Mouse (Mus musculus) intestine, embryonic 16.5 days (tissue): Measurements from ENCODE around the gene Pask. TPM values are rescaled to one million over a fixed set of nuclear protein-coding genes. Genes with fewer than 3 reads are reported as not detected.

Experiments used
- ATAC-seq: fragments of 200-750 bp; cut with Nextera tagmentation; 2 replicates; pipeline ENCODE4 v1.8.0; 2017; ENCODE audit warnings: moderate TSS enrichment, moderate library complexity
- H3K27ac ChIP-seq: fragments of 300-500 bp; sonication (generic); 2 replicates; pipeline ENCODE4 v1.5.1; 2014; ENCODE audit warnings: mild to moderate bottlenecking, low read length
- H3K27me3 ChIP-seq: fragments of 300-500 bp; sonication (generic); replicated peaks from 2 replicates; pipeline ENCODE4 v1.6.1; 2014; ENCODE audit warnings: low read length, control low read depth, mixed read lengths; ENCODE audit not compliant: control insufficient read depth, insufficient read depth
- H3K36me3 ChIP-seq: fragments of 300-500 bp; sonication (generic); 2 replicates; pipeline ENCODE4 v1.6.1; 2014; ENCODE audit warnings: low read length, control low read depth; ENCODE audit not compliant: control insufficient read depth, insufficient read depth
- H3K4me1 ChIP-seq: fragments of 300-500 bp; sonication (generic); 2 replicates; pipeline ENCODE4 v1.6.1; 2014; ENCODE audit warnings: low read length, control low read depth, mixed read lengths; ENCODE audit not compliant: control insufficient read depth, insufficient read depth
- H3K4me2 ChIP-seq: fragments of 300-500 bp; sonication (generic); 2 replicates; pipeline ENCODE4 v1.6.1; 2014; ENCODE audit warnings: low read depth, low read length, control low read depth
- H3K4me3 ChIP-seq: fragments of 300-500 bp; sonication (generic); 2 replicates; pipeline ENCODE4 v1.5.1; 2014; ENCODE audit warnings: mild to moderate bottlenecking, low read length
- H3K9ac ChIP-seq: fragments of 300-500 bp; sonication (generic); 2 replicates; pipeline ENCODE4 v1.6.1; 2014; ENCODE audit warnings: low read depth, low read length
- H3K9me3 ChIP-seq: fragments of 300-500 bp; sonication (generic); 2 replicates; pipeline ENCODE4 v1.6.1; 2016; ENCODE audit warnings: low read length, control low read depth; ENCODE audit not compliant: control insufficient read depth
- WGBS: fragments of 180-500 bp; shearing (Covaris S2); extraction: QIAGEN DNeasy Blood & Tissue Kit; methylation state at CpG from one replicate; pipeline ENCODE4 v1.1.7; 2014; 5-methylcytosine and 5-hydroxymethylcytosine counted together
- microRNA-seq: library from miRNA; unstranded; fragments of <30 nt; microRNA quantifications from one replicate; pipeline ENCODE4, GENCODE M21; 2016
- polyA plus RNA-seq: library from polyadenylated mRNA; unstranded; fragments of >200 nt; fragmentation: Nextera tagmentation; extraction: Ambion mirVana; gene quantifications from 2 replicates; pipeline ENCODE4 v1.2.1, GENCODE M21; 2015

Pask gene
- polyA plus RNA-seq, 1 experiment from 2014 or later = 7.8 TPM

- H3K9me3 ChIP-seq = no peaks in the 10 kb centered on the region
- H3K36me3 ChIP-seq = no peaks in the 10 kb centered on the region
- no peak overlapping the region for H3K9ac ChIP-seq
- no peak overlapping the region for H3K4me2 ChIP-seq
- H3K27ac ChIP-seq = no peak overlapping the region
- 64% methylated on average over 3 of the region's 3 CpGs for WGBS
- no peaks in the 10 kb centered on the region for H3K27me3 ChIP-seq
- H3K4me1 ChIP-seq = no peaks in the 10 kb centered on the region
- H3K4me3 ChIP-seq = no peak overlapping the region
- ATAC-seq = no peak
Observed at GRCm38 (mm10) chr1:93270516-93271240, 72.6 kb downstream of the Pask start.

GRCm38 (mm10) chr1:93268246-93268645 is 75.0 kb downstream of the Pask start:
- Histone ChIP-seq H3K4me1 (no peaks in the 10 kb centered on the region), H3K4me3 (no peak overlapping the region), H3K27ac (no peak overlapping the region), H3K9ac (no peak overlapping the region), H3K27me3 (no peaks in the 10 kb centered on the region), H3K9me3 (no peaks in the 10 kb centered on the region), H3K4me2 (no peak overlapping the region), H3K36me3 (no peaks in the 10 kb centered on the region)
- no peak for ATAC-seq
- WGBS = 90% methylated on average over 2 of the region's 2 CpGs

GRCm38 (mm10) chr1:93267207-93267606 is 76.1 kb downstream of the Pask start:
- H3K4me2 ChIP-seq = no peak overlapping the region
- H3K36me3 ChIP-seq = no peaks in the 10 kb centered on the region
- no peak for ATAC-seq
- H3K9me3 ChIP-seq = no peaks in the 10 kb centered on the region
- H3K4me3 ChIP-seq = no peak overlapping the region
- no peaks in the 10 kb centered on the region for H3K27me3 ChIP-seq
- no peak overlapping the region for H3K27ac ChIP-seq
- 42% methylated on average over 3 of the region's 3 CpGs for WGBS
- H3K4me1 ChIP-seq = no peaks in the 10 kb centered on the region
- H3K9ac ChIP-seq = no peak overlapping the region

Small RNAs within 50 kb of the gene (microRNA-seq; reads per million reads assigned to microRNA genes)
- not detected for gene Mir6345
- not detected for gene Mir6901
- gene Mir6902 = 0.68 reads per million

Other genes starting within 250 kb of the Pask start
- 14.0 and 16.0 TPM in 2 replicates for gene Kif1a, start 241.5 kb downstream of the Pask start, polyA plus RNA-seq
- gene Agxt, start 208.2 kb downstream of the Pask start, polyA plus RNA-seq = 0.73 and 1.1 TPM in 2 replicates
- 16.8 and 20.0 TPM in 2 replicates for gene 2310007B03Rik, start 182.5 kb downstream of the Pask start, polyA plus RNA-seq
- 0.05 and 0.07 TPM in 2 replicates for gene Crocc2, start 174.8 kb downstream of the Pask start, polyA plus RNA-seq
- gene Sned1, start 107.6 kb downstream of the Pask start, polyA plus RNA-seq = 2.3 and 2.6 TPM in 2 replicates
- gene Mterf4, start 37.6 kb downstream of the Pask start, polyA plus RNA-seq = 23.8 and 26.6 TPM in 2 replicates
- gene Ppp1r7, start 628 bp downstream of the Pask start, polyA plus RNA-seq = 50.8 and 58.7 TPM in 2 replicates
- 2.2 and 2.6 TPM in 2 replicates for gene Ano7, start 30.4 kb upstream of the Pask start, polyA plus RNA-seq
- gene Hdlbp, start 135.3 kb upstream of the Pask start, polyA plus RNA-seq = 146 and 159 TPM in 2 replicates
- 5.1 and 6.7 TPM in 2 replicates for gene Farp2, start 168.6 kb upstream of the Pask start, polyA plus RNA-seq